Mouse (Mus musculus): ENCODE results near the gene Arl3.

Arl3 gene

GRCm38 (mm10) chr19:46532031-46532688 is 40.8 kb downstream of the Arl3 start:
- no peak for DNase-seq (ENCODE audit: low spot score)

DNA sequence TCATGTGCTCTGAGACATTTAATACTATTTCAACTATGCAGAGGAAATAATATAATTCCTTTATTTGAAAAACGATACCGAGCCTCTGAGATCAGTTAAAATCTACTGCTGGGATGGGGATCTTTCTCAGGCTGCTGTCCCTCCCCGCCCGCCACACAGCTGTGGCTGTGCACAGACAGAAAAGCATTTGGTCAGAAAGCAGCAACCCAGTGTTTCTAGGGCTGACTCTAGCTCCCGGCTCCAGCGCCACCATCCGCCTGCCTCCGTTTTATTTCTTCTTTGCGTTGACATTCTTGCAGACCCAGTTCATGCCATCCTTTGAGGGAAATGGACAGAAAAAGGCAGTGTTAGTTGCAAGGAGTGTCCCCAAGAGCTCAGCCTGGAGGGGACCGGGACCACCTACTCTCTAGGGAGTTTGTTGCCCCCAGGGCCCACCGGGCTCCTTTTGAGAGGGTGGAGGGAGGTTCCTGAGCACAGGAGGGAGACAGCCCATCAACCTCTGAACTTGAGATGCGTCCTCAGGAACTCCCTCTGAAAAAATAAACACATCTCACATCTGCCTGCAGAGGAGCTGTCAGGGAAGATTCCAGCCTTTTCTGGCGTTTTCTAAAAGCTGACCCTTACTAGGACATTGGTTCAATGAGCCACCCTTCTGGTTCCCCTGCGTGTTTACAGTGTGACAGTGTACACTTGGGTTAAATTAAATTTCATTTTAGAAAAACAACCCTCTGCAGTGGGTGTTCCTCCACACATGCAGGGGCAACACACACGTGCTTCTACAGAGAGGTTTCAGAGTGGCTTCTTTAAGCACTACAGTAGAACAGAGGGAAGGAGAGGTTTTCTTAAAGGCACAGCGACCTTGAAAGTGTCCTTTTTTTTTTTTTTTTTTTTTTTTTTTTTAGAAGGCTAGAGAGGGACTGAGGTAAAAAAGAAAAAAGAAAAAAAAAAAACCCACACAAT is 41.6 kb downstream of the Arl3 start:
- no peak for DNase-seq (ENCODE audit: low spot score)

DNA sequence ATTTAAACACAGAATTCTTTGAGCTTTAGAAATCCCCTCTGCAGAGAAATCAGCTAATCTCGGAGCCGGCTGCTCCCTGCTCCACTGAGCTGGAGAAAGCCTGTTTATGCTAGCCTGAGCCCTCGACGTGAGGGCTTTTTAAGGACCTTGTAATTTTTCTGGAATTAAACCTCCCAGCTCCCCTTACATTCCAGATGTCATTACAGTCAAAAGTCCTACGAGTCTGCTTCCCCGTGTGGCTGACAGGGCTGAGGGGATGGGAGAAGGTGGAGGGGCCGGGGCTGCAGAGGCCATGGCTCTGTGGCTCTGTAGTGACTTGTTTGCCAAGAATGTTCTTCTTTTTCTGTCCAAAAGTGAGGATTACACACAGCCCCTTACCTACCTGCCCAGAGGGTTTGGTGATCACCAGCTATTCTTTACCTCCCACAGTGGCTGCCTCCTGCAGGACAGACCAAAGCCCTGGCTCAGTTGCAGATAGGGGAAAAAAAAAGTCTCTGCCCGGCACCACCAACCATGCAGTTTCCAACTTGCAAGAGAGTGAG is 42.5 kb downstream of the Arl3 start:
- no peak for DNase-seq (ENCODE audit: low spot score)

DNA sequence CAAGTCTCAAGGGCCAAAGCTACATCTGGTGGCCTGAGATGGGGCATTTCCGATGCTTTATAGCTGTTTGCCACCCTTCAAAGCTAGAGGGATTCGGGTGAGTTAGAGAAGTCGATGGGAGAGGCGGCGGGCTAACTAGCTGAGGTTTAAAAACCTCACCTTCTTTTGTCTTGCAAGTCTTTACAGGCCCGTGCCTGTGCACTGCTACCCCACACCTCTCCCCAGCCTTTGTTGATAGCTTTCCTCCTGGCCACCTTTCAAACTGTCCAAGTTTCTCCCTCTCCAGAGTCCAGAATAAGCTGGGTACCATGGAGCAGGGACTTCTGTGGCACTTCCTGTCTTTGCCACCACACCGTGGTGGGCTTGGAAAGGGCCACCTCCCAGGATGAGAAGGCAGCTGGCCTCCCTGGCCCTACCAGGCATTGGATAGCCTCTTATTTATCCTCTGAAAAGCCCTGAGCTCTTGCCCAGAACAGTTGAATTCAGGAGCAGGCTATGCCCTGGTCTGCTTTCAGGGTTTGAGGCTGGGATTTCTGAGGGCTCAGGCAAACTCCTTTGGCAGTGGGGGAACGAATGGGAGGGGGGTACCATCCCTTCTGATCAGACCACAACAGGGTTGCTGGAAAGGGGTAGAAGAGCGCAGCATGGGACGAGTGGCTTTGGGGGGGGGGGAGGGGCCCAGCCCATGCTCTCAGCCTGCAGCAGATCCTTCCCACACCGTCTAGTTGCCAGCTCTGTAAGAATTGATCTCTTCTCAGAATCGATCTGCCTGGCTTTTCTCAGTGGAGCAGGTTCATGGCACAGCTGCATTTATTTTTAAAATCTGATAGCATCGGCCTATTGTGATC is 43.2 kb downstream of the Arl3 start:
- no peak for DNase-seq (ENCODE audit: low spot score)

DNA sequence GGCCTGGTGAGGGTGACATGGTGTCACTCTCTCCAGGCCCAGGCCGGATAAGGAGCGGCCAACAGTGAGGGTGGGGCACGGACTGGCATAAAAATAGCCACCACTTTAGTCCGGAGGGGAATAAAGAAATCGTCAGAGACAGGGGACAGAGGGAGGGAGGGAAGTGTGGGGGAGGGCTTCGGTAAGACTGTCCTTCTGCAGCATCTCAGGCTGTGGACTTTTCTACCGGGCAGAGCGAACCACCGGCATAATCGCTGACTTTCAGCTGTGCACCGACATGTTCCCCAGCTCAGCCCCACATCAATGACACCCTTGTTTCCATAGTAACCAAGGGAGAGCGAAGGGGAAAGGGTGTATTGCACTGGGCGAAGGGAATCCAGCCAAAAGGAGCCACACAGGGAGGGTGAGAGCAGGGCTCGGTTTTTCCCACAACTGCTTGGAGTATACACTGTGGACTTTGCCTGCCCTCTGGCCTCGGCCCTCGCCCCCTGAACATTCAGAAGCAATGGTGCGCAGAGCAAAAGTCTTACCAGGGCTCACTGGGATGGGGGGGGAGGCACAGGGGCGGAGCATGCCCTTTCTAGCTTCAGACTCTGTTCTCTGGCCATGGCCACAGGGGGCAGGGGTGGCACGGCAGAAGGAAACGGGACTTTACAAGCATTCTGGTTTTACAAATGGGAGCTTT is 44.3 kb downstream of the Arl3 start:
- DNase-seq (ENCODE audit: low spot score), result no peak

DNA sequence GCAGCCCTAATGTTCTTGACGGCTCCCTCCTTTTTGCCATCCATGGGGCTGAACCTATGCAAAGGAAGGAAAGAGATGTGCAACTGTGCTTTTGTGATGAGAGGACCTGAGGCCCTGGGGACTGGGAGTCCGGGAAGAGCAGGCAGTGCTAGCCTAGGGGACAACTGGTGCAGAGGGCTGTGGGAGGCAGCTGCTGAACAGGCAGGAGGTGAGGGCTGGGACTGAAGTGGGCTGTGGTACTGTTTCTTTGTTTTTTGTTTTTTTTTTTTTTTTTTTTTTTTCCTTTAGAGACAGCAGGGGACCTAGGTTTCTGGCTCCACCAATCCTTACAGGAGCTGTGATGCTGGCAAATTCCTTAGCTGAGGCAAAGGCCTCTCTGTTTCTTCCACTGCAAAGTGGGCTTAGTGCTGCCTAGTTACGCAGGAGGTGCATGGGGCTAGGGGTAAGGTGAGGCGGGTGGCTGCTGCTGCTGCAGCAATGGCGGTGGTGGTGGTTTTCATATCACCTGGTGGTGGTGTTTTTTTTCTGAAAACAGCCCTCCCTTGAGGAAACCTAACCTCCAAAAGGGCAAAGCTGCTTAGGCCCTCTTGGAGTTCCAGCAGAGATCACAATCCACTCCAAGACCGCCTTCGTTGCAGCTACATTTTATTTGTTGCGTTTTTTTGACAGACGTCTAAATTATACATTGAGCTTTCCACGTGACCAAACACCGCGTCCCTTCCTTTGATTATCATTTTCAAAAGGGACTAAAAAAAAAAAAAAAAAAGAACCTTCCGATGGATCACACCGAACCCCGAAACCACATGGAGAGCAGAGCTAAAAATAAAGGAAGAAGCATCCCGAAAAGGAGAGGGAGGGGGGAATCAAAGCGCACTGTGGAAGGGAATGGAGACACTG is 45.1 kb downstream of the Arl3 start:
- no peak for DNase-seq (ENCODE audit: low spot score)

DNA sequence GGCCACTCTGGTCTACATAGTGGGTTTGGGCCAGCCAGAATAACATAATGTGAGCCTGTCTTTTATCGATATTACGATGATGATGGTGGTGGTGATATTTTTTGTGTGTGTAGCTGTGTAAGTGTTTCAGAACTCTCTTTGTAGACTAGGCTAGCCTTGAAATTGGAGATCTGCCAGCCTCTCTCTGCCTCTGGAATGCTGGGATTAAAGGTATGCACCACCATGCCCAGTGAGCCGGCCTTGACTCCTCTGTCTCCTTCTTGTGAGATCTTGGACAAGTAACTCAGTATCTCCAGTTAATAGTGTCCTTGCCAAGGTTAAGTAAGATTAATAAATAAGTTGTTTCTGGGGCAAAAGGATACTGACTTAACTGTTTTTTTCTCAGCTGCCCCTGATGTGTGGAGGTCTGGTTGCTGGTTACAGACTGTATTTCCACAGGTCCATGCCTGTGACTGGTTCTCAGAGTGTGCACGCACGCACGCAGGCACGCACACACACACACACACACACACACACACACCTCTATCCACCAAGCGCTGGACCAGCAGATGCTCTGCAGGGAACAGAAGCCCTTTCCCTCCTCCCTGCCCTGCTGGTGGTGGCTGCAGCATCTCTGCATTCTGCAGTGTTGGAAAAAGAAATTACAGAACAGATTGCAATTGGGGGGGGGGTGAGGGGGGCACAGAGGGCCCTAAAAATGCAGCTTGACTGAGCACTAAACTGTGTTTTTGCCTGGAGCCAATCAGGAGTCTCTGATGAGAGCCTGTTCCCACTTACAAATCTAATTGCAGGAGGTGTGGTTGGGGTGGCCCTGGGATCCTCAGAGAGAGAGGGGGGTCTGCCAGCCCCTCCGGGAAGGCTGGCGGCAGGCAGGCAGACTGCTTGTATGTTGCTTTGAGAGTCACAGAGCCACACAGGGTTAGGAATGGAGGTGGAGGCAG is 47.0 kb downstream of the Arl3 start:
- no peak for DNase-seq (ENCODE audit: low spot score)

GRCm38 (mm10) chr19:46524601-46525321 is 48.2 kb downstream of the Arl3 start:
- no peak for DNase-seq (ENCODE audit: low spot score)

GRCm38 (mm10) chr19:46524152-46524544 is 48.9 kb downstream of the Arl3 start:
- no peak for DNase-seq (ENCODE audit: low spot score)

- DNase-seq (ENCODE audit: low spot score), result no peak
These were observed 49.4 kb downstream of the Arl3 start for GRCm38 (mm10) chr19:46523480-46524151.

DNA sequence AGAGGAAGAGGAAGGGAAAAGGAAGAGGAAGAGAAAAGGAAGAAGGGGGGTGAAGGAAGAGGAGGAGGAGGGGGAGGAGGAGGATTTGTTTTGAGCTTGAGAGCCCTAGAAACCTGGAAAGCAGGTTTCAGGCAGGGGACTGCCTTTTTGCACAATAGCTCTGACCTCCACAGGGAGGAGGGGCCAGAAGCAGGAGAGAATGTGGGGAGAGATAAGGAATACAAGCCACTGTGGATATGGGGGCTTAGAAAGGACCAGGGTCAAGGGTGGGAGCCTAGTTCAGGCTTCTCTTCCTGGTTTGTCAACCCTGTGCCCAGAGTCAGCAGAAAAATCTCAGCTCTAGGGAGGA is 49.9 kb downstream of the Arl3 start:
- DNase-seq (ENCODE audit: low spot score), result peak; percentile 3

GRCm38 (mm10) chr19:46522433-46523044 is 50.5 kb downstream of the Arl3 start:
- no peak for DNase-seq (ENCODE audit: low spot score)

DNA sequence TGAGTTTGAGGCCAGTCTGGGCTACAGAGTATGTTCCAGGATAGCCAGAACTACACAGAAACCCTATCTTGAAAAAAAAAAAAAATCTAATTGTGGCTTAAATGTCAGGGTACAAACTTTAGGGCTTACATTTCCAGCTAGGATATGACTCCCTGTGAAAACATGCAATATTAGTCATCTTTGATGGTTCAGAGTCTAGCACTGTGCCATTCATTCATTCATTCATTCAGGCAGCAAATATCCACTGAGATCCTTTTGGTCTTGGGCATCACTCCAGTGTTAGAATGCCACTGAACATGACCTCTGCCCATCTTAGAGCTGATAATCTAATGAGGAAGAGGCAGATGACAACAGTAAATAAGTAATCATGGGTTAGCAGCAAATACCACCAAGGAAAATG is 51.3 kb downstream of the Arl3 start:
- no peak for DNase-seq (ENCODE audit: low spot score)

- no peak for DNase-seq (ENCODE audit: low spot score)
These were observed 54.0 kb downstream of the Arl3 start for GRCm38 (mm10) chr19:46518828-46519621.

- DNase-seq (ENCODE audit: low spot score), result no peak
These were observed 54.6 kb downstream of the Arl3 start for GRCm38 (mm10) chr19:46518352-46518787.

GRCm38 (mm10) chr19:46517529-46518351 is 55.3 kb downstream of the Arl3 start:
- DNase-seq (ENCODE audit: low spot score), result no peak
